Mouse (Mus musculus) CH12.LX (cell line): ENCODE data around the gene Adamtsl3. TPM values are rescaled to one million over a fixed set of nuclear protein-coding genes. Genes with fewer than 3 reads are reported as not detected.

Source experiments
- DNase-seq: peaks from one replicate; pipeline ENCODE4 v3.0.0-alpha.2; 2013; ENCODE audit errors: extremely low read depth
- H3K27ac ChIP-seq: 2 replicates; pipeline ENCODE4 v1.5.1; 2012; ENCODE audit warnings: low read depth, mild to moderate bottlenecking, control low read depth, moderate library complexity; ENCODE audit not compliant: insufficient read depth
- H3K27me3 ChIP-seq: replicated peaks from 2 replicates; pipeline ENCODE3; 2012; ENCODE audit warnings: inconsistent platforms
- H3K36me3 ChIP-seq, 2 experiments: replicated peaks in 1 of 2; 2 replicates each; pipeline versions ENCODE3 to v1.6.1; 2012; ENCODE audit warnings: inconsistent platforms in 1 of 2, low read length in 1 of 2, mild to moderate bottlenecking in 1 of 2, mixed read lengths in 1 of 2, moderate library complexity in 1 of 2; ENCODE audit not compliant: control insufficient read depth in 1 of 2, insufficient read depth in 1 of 2
- H3K4me1 ChIP-seq, 2 experiments: 2 replicates each; pipeline ENCODE4 v1.6.1; 2012; ENCODE audit warnings: inconsistent platforms in 1 of 2, moderate library complexity in 1 of 2; ENCODE audit not compliant: insufficient read depth in 2 of 2, control insufficient read depth in 1 of 2
- H3K4me2 ChIP-seq: 2 replicates; pipeline ENCODE4 v1.6.1; 2012; ENCODE audit warnings: low read depth, mild to moderate bottlenecking, control low read depth; ENCODE audit not compliant: poor library complexity, insufficient read depth, severe bottlenecking
- H3K4me3 ChIP-seq, 3 experiments: fragments of 150-350 bp in 1 of 3; sonication (generic) in 1 of 3; replicated peaks in 1 of 3; 2 replicates each; pipeline versions ENCODE3 to v1.5.1; 2011 to 2012; ENCODE audit warnings: low read depth in 2 of 3, low read length in 2 of 3, mild to moderate bottlenecking in 2 of 3, moderate library complexity in 2 of 3, control low read depth in 1 of 3, improper control_type of control experiment in 1 of 3, inconsistent platforms in 1 of 3, mixed read lengths in 1 of 3; ENCODE audit not compliant: poor library complexity in 1 of 3
- H3K79me2 ChIP-seq: replicated peaks from 2 replicates; pipeline ENCODE4 v1.6.1; 2012; ENCODE audit warnings: mild to moderate bottlenecking, moderate library complexity; ENCODE audit not compliant: control insufficient read depth, poor library complexity, insufficient read depth, severe bottlenecking; ENCODE audit errors: extremely low read depth
- H3K9ac ChIP-seq: 2 replicates; pipeline ENCODE4 v1.6.1; 2012; ENCODE audit warnings: low read depth, mild to moderate bottlenecking, control low read depth, moderate library complexity; ENCODE audit not compliant: insufficient read depth
- H3K9me3 ChIP-seq: replicated peaks from 2 replicates; pipeline ENCODE3; 2012; ENCODE audit warnings: low read length, inconsistent platforms, mixed read lengths
- CHD2 ChIP-seq: IDR thresholded peaks from 2 replicates; pipeline ENCODE4 v1.6.1; 2011; ENCODE audit warnings: low read length, improper control_type of control experiment
- E2F4 ChIP-seq: IDR thresholded peaks from 2 replicates; pipeline ENCODE4 v1.6.1; 2011; ENCODE audit warnings: low read depth, low read length, improper control_type of control experiment; ENCODE audit not compliant: insufficient replicate concordance
- HCFC1 ChIP-seq: IDR thresholded peaks from 2 replicates; pipeline ENCODE4 v1.6.1; 2012; ENCODE audit warnings: low read depth, mild to moderate bottlenecking, inconsistent platforms, low read length, improper control_type of control experiment
- JUN ChIP-seq: IDR thresholded peaks from 2 replicates; pipeline ENCODE4 v1.6.1; 2011; ENCODE audit warnings: low read depth, mild to moderate bottlenecking, low read length, improper control_type of control experiment, moderate library complexity; ENCODE audit not compliant: insufficient read depth
- POLR2AphosphoS2 ChIP-seq: IDR thresholded peaks from 2 replicates; pipeline ENCODE4 v1.6.1; 2011; ENCODE audit warnings: low read depth, low read length, improper control_type of control experiment
- TCF12 ChIP-seq: IDR thresholded peaks from 2 replicates; pipeline ENCODE4 v1.6.1; 2014; ENCODE audit warnings: low read depth, mild to moderate bottlenecking, inconsistent platforms, low read length, improper control_type of control experiment
- USF1 ChIP-seq: IDR thresholded peaks from 2 replicates; pipeline ENCODE4 v1.6.1; 2014; ENCODE audit warnings: low read depth, mild to moderate bottlenecking, inconsistent platforms, low read length, improper control_type of control experiment
- dilution Hi-C: fragments of 300-500 bp; cut with MboI; formaldehyde crosslinking; loops from 2 replicates; pipeline ENCODE4 v1.14.3; 2020; ENCODE audit warnings: low sequenced_read_pairs; ENCODE audit not compliant: extremely low pct_unique_long_range_greater_than_20kb, extremely low pct_ligation_motif_present
- in situ Hi-C: fragments of 300-500 bp; cut with MboI; formaldehyde crosslinking; loops from 3 replicates; pipeline ENCODE4 v1.14.3; 2019; ENCODE audit warnings: low sequenced_read_pairs, low pct_ligation_motif_present, low pct_unique_long_range_greater_than_20kb, mixed read lengths
- polyA plus RNA-seq: library from polyadenylated mRNA; unstranded; fragments of >175 nt; gene quantifications from 2 replicates; pipeline ENCODE4 v1.2.1, GENCODE M21; 2012; ENCODE audit warnings: low read depth; ENCODE audit not compliant: insufficient read length
- total RNA-seq, 2 experiments: library from RNA; depleted of rRNA; stranded (reverse); fragments of 300-350 nt in 1 of 2; fragments of >200 nt in 1 of 2; gene quantifications; 2 replicates each; pipeline ENCODE4 v1.2.3; 2012 to 2014

Gene Adamtsl3
- total and polyA plus RNA-seq, 3 experiments = not detected

- dilution Hi-C loops (no loop called here), in situ Hi-C loops (no loop called here)
- H3K9me3 ChIP-seq = no peaks in the 10 kb centered on the region
- TF ChIP-seq USF1 = no peak
- no peak for TF ChIP-seq POLR2AphosphoS2
- TF ChIP-seq HCFC1 = no peak
- TF ChIP-seq CHD2 = no peak
- no peak for TF ChIP-seq TCF12
- no peak for TF ChIP-seq E2F4
- TF ChIP-seq JUN = no peak
- H3K9ac ChIP-seq = peak overlapping the region; percentile 77
- peak; percentile 29 for DNase-seq
- peak overlapping the region; percentile 93 for H3K4me2 ChIP-seq
- peak overlapping the region; percentile 83 to 95 (median 91) for H3K4me3 ChIP-seq
- H3K36me3 ChIP-seq = peaks cover 7 to 35% of the 10 kb centered on the region in 2 experiments
- peaks cover 2 to 38% of the 10 kb centered on the region in 2 experiments; a peak in 2 of 4 replicates for H3K4me1 ChIP-seq
- H3K27ac ChIP-seq = no peak overlapping the region; the same call in 1 of the 2 replicates
- no peaks in the 10 kb centered on the region for H3K27me3 ChIP-seq
- peaks cover 17% of the 10 kb centered on the region for H3K79me2 ChIP-seq
These were observed 313.6 kb downstream of the Adamtsl3 start for GRCm38 (mm10) chr7:82649081-82649445.

Other genes starting within 250 kb of the Adamtsl3 start
- not detected in 2 replicates for gene Sh3gl3, start 161.9 kb upstream of the Adamtsl3 start, total RNA-seq (2012; rRNA removed)
- gene Sh3gl3, start 161.9 kb upstream of the Adamtsl3 start, total RNA-seq (2014; rRNA removed) = not detected in 2 replicates
- not detected in 2 replicates for gene Sh3gl3, start 161.9 kb upstream of the Adamtsl3 start, polyA plus RNA-seq